Mouse (Mus musculus) heart, adult 2 months (tissue): ENCODE results near the gene Ly6f.

Experiments used
- CTCF ChIP-seq: fragments of 200-600 bp; IDR thresholded peaks from 2 replicates; pipeline ENCODE4 v1.8.1; 2022; ENCODE audit warnings: antibody characterized with exemption, mild to moderate bottlenecking, moderate library complexity
- EP300 ChIP-seq: fragments of 200-500 bp; IDR thresholded peaks from 2 replicates; pipeline ENCODE4 v1.6.1; 2011; ENCODE audit warnings: low read depth, low read length, control low read depth; ENCODE audit not compliant: insufficient read depth
- POLR2A ChIP-seq: fragments of 200-500 bp; IDR thresholded peaks from 2 replicates; pipeline ENCODE4 v1.6.1; 2011; ENCODE audit warnings: mild to moderate bottlenecking, low read depth, low read length, control low read depth; ENCODE audit not compliant: insufficient read depth

GRCm38 (mm10) chr15:75268916-75269829, 952 bp downstream of the Ly6f start:
- TF ChIP-seq CTCF (no peak), EP300 (no peak), POLR2A (no peak)
